Mouse (Mus musculus): Measurements from ENCODE around the gene Cldn7.
"Not testable (repeated sequence)": the region's sequence is repeated elsewhere in the genome, so short reads cannot be mapped to it uniquely, and the experiment has no call there.

Gene Cldn7

DNA sequence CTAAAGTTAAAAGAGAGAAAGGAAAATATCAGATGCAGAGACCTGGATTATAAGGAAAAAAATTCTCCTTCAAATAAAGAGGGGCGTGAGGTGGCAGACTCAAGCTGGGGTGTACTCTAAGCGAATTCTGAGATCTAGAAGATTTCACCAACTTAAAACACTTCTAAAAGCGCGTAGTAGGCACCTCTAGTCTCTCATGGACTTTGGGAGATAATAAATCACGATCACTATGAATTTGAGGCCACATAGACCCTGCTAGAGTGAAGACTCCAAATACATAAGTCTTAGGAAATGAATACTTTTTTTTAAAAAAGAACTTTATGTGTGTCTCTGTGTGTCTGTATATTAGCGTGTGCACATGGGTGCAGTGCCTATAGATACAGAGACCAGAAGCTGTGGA, 51.1 kb downstream of the Cldn7 start:
- no peak for DNase-seq (ENCODE audit: low spot score)

- not testable (repeated sequence) for DNase-seq (ENCODE audit: low spot score)
Measured at GRCm38 (mm10) chr11:70016177-70016576, 51.6 kb downstream of the Cldn7 start.

DNA sequence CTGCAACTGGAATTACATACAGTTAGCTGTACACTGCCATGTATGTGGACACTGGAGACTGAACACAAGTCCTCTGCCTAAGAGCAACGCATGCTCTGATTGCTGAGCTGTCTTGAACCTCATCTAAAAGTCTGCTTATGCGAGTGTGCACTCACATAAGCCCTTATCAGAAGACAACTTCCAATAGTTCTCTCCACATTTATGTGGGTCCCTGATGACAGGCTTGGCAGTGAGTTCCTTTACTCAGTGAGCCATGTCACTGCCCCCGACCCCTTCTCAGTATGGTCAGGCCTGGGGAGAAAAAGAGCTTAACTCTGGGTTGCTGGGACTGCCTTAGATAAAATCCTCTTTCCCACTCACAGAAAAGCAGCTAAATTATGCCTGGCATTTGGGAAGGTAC, 52.1 kb downstream of the Cldn7 start, which contains the start of gene Dlg4:
Gene Dlg4, plus strand, starts transcription at position 274 of the 400 bp plus-strand sequence.
- no peak for DNase-seq (ENCODE audit: low spot score)

- DNase-seq (ENCODE audit: low spot score) = no peak
Measured at GRCm38 (mm10) chr11:70017199-70017767, 52.7 kb downstream of the Cldn7 start.
